Mouse (Mus musculus) hematopoietic stem cell, adult 5-6 weeks (primary cell): ENCODE data around the gene Trir. TPM values are rescaled to one million over a fixed set of nuclear protein-coding genes. Genes with fewer than 3 reads are reported as not detected.

Experiments used
- ATAC-seq, 2 experiments: fragments of 125-278 bp in 1 of 2; replicated peaks in 1 of 2; 2 replicates each; pipeline ENCODE4 v1.8.0; 2016 to 2017; ENCODE audit warnings: inconsistent platforms in 2 of 2, mild to moderate bottlenecking in 2 of 2, moderate number of reproducible peaks in 2 of 2, low read depth in 1 of 2, moderate TSS enrichment in 1 of 2; ENCODE audit not compliant: low FRiP score in 2 of 2, poor library complexity in 2 of 2, severe bottlenecking in 2 of 2, insufficient read depth in 1 of 2, low TSS enrichment in 1 of 2
- total RNA-seq: library from RNA; stranded (forward); fragments of 172-1452, 232-1000 nt; gene quantifications from 2 replicates; pipeline ENCODE4 v1.2.3, GENCODE M21; 2017

Gene Trir
- total RNA-seq, 1 experiment from 2014 or later, result 245 TPM

- no peak for ATAC-seq
These were observed 44.4 kb downstream of the Trir start for GRCm38 (mm10) chr8:85071041-85071440.

- peak; percentile 89 to 91 for ATAC-seq
These were observed 45.1 kb downstream of the Trir start, which contains the start of gene Dhps for GRCm38 (mm10) chr8:85071514-85072281. Dhps (plus strand) TSS chr8:85071757.

GRCm38 (mm10) chr8:85072364-85072929, 45.8 kb downstream of the Trir start:
- ATAC-seq, result 0 out of 4 replicates have a peak, but pooled peaks of 1 of the 2 experiments have one; percentile 2

GRCm38 (mm10) chr8:85073041-85073612, 46.5 kb downstream of the Trir start:
- no peak for ATAC-seq

GRCm38 (mm10) chr8:85074167-85074566, 47.5 kb downstream of the Trir start:
- ATAC-seq, result no peak

- ATAC-seq, result no peak
These were observed 48.0 kb downstream of the Trir start for GRCm38 (mm10) chr8:85074617-85075016.

GRCm38 (mm10) chr8:85076001-85076400, 49.4 kb downstream of the Trir start:
- ATAC-seq, result no peak

GRCm38 (mm10) chr8:85076993-85077392, 50.4 kb downstream of the Trir start:
- ATAC-seq, result peak; percentile 48 to 61; a peak in 2 of 4 replicates

Other genes starting within 250 kb of the Trir start
- 21.5 and 26.3 TPM in 2 replicates for gene Nfix, start 226.5 kb upstream of the Trir start, total RNA-seq
- 3.8 and 7.4 TPM in 2 replicates for gene Dand5, start 204.0 kb upstream of the Trir start, total RNA-seq
- 29.8 and 38.8 TPM in 2 replicates for gene Gadd45gip1, start 195.3 kb upstream of the Trir start, total RNA-seq
- 27.4 and 32.7 TPM in 2 replicates for gene Rad23a, start 186.2 kb upstream of the Trir start, total RNA-seq
- gene Calr, start 179.9 kb upstream of the Trir start, total RNA-seq, result 1,472 and 1,879 TPM in 2 replicates
- 108 and 126 TPM in 2 replicates for gene Farsa, start 169.8 kb upstream of the Trir start, total RNA-seq
- 93.5 and 127 TPM in 2 replicates for gene Syce2, start 154.7 kb upstream of the Trir start, total RNA-seq
- 29.5 and 37.4 TPM in 2 replicates for gene Gcdh, start 132.9 kb upstream of the Trir start, total RNA-seq
- gene Klf1, start 124.9 kb upstream of the Trir start, total RNA-seq, result 4.1 and 30.6 TPM in 2 replicates
- 27.8 and 50.0 TPM in 2 replicates for gene Dnase2a, start 118.3 kb upstream of the Trir start, total RNA-seq
- gene Mast1, start 89.5 kb upstream of the Trir start, total RNA-seq, result 0.10 TPM in 1 of 2 replicates, not detected in the other
- gene Rtbdn, start 79.8 kb upstream of the Trir start, total RNA-seq, result not detected in 2 replicates
- not detected in 2 replicates for gene Gm49661, start 57.4 kb upstream of the Trir start, total RNA-seq
- gene Prdx2, start 57.2 kb upstream of the Trir start, total RNA-seq, result 469 and 528 TPM in 2 replicates
- 59.7 and 112 TPM in 2 replicates for gene Rnaseh2a, start 57.1 kb upstream of the Trir start, total RNA-seq
- 208 and 220 TPM in 2 replicates for gene Junb, start 48.1 kb upstream of the Trir start, total RNA-seq
- 17.9 and 18.5 TPM in 2 replicates for gene Hook2, start 36.2 kb upstream of the Trir start, total RNA-seq
- not detected in 2 replicates for gene Best2, start 12.3 kb upstream of the Trir start, total RNA-seq
- 34.1 and 49.6 TPM in 2 replicates for gene Asna1, start 1.5 kb upstream of the Trir start, total RNA-seq
- 21.8 and 23.0 TPM in 2 replicates for gene Tnpo2, start 10.1 kb downstream of the Trir start, total RNA-seq
- gene Fbxw9, start 33.2 kb downstream of the Trir start, total RNA-seq, result 6.1 and 7.1 TPM in 2 replicates
- not detected in 2 replicates for gene Gm5741, start 41.2 kb downstream of the Trir start, total RNA-seq
- 15.5 and 22.7 TPM in 2 replicates for gene Dhps, start 44.9 kb downstream of the Trir start, total RNA-seq
- 37.1 and 51.9 TPM in 2 replicates for gene Wdr83os, start 53.9 kb downstream of the Trir start, total RNA-seq
- gene Wdr83, start 54.5 kb downstream of the Trir start, total RNA-seq, result 17.3 and 17.6 TPM in 2 replicates
- gene Man2b1, start 56.4 kb downstream of the Trir start, total RNA-seq, result 46.2 and 55.0 TPM in 2 replicates
- gene Zfp791, start 96.3 kb downstream of the Trir start, total RNA-seq, result not detected in 2 replicates
- gene Cks1brt, start 125.1 kb downstream of the Trir start, total RNA-seq, result not detected in 2 replicates
- not detected in 2 replicates for gene Olfr371, start 199.2 kb downstream of the Trir start, total RNA-seq